In genomic region chr4:117210147-117211074, GRCm38 (mm10) we compare ENCODE assay signal across 8 mouse cellular contexts. TPM values are rescaled to one million over a fixed set of nuclear protein-coding genes. Genes with fewer than 3 reads are reported as not detected.
DNase-seq lines count a peak whose midpoint lies in the region; ATAC-seq and TF ChIP-seq lines count a peak whose summit lies in the region.

No protein-coding gene starts in this region.

- H3K36me3 ChIP-seq in kidney, adult 2 months (ENCODE audit: control insufficient read depth, insufficient read depth, low read length), result no peaks in the 10 kb centered on the region
- H3K36me3 ChIP-seq in liver, embryonic 14.5 days (replicated peaks; ENCODE audit: control insufficient read depth, insufficient read depth, low read depth), result no peaks in the 10 kb centered on the region
- H3K36me3 ChIP-seq in neural tube, embryonic 12.5 days, result no peaks in the 10 kb centered on the region
- no peaks in the 10 kb centered on the region for H3K36me3 ChIP-seq in thymus, adult 2 months (ENCODE audit: control insufficient read depth, insufficient read depth, low read length)

- ATAC-seq in liver, embryonic 14.5 days (ENCODE audit: insufficient read depth), result peak; percentile 84
- ATAC-seq in neural tube, embryonic 12.5 days (ENCODE audit: low FRiP score, low read depth), result peak; percentile 50; the same call in 1 of the 2 replicates

- 3% methylated on average over 20 of the region's 20 CpGs for WGBS in kidney, adult 2 months
- WGBS in liver, embryonic 14.5 days (ENCODE audit: insufficient replicate concordance), result 3% methylated on average over 20 of the region's 20 CpGs
- WGBS in neural tube, embryonic 12.5 days, result 4% methylated on average over 20 of the region's 20 CpGs
- WGBS in thymus, adult 2 months, result 15% methylated on average over 20 of the region's 20 CpGs

- no peaks in the 10 kb centered on the region for H3K27me3 ChIP-seq in kidney, adult 2 months (replicated peaks; ENCODE audit: control insufficient read depth, insufficient read depth, low read length)
- no peaks in the 10 kb centered on the region for H3K27me3 ChIP-seq in liver, embryonic 14.5 days (ENCODE audit: control insufficient read depth, insufficient read depth, low read length)
- H3K27me3 ChIP-seq in neural tube, embryonic 12.5 days (replicated peaks), result no peaks in the 10 kb centered on the region
- H3K27me3 ChIP-seq in thymus, adult 2 months (ENCODE audit: control insufficient read depth, insufficient read depth, low read length), result no peaks in the 10 kb centered on the region

- no peaks in the 10 kb centered on the region for H3K9me3 ChIP-seq in liver, embryonic 14.5 days (ENCODE audit: control insufficient read depth, low read length)
- H3K9me3 ChIP-seq in neural tube, embryonic 12.5 days, result no peaks in the 10 kb centered on the region

- H3K4me2 ChIP-seq in liver, embryonic 14.5 days (ENCODE audit: low read depth), result peak overlapping the region; percentile 18; the same call in 1 of the 2 replicates
- H3K4me2 ChIP-seq in neural tube, embryonic 12.5 days (replicated peaks), result no peak overlapping the region

- no peak for TF ChIP-seq POLR2A in kidney, adult 2 months (IDR thresholded peaks at IDR 0.05; ENCODE audit: low read depth, low read length)
- no peak for TF ChIP-seq POLR2A in thymus, adult 2 months (IDR thresholded peaks at IDR 0.05; ENCODE audit: control insufficient read depth, extremely low read depth, insufficient read depth, low read length, poor library complexity)

- no peaks in the 10 kb centered on the region for H3K4me1 ChIP-seq in kidney, adult 2 months (ENCODE audit: control insufficient read depth, insufficient read depth, low read length)
- H3K4me1 ChIP-seq in liver, embryonic 14.5 days (replicated peaks; ENCODE audit: control insufficient read depth in 2 of 2, insufficient read depth in 2 of 2, low read length in 1 of 2), result no peaks in the 10 kb centered on the region
- no peaks in the 10 kb centered on the region for H3K4me1 ChIP-seq in neural tube, embryonic 12.5 days
- no peaks in the 10 kb centered on the region; the same call in 1 of the 2 replicates for H3K4me1 ChIP-seq in thymus, adult 2 months (replicated peaks; ENCODE audit: control insufficient read depth, insufficient read depth, low read length)

- no peak overlapping the region for H3K9ac ChIP-seq in liver, embryonic 14.5 days (replicated peaks)
- H3K9ac ChIP-seq in neural tube, embryonic 12.5 days, result no peak overlapping the region

- peak; percentile 79 for TF ChIP-seq CTCF in kidney, adult 2 months (conservative IDR thresholded peaks at IDR 0.05; ENCODE audit: insufficient read depth, insufficient read length, low read depth, low read length)
- peak; percentile 83 for TF ChIP-seq CTCF in liver, embryonic 14.5 days (IDR thresholded peaks at IDR 0.05; ENCODE audit: low read depth)
- peak; percentile 79; the same call in 1 of the 2 replicates for TF ChIP-seq CTCF in thymus, adult 2 months (IDR thresholded peaks at IDR 0.05; ENCODE audit: borderline replicate concordance, control insufficient read depth, extremely low read depth, insufficient read depth, low read length, poor library complexity)

- peak; percentile 95 for DNase-seq in 416B (ENCODE audit: low read depth)
- DNase-seq in R1 (ENCODE audit: low read depth, low spot score), result peak; percentile 92
- DNase-seq in cerebellum, postnatal 4 days (ENCODE audit: low spot score in 2 of 2), result peak; percentile 53 to 80
- peak; percentile 52 for DNase-seq in gastrocnemius, postnatal 25 days
- DNase-seq in kidney, adult 2 months, result peak; percentile 90
- DNase-seq in liver, embryonic 14.5 days (ENCODE audit: low read depth in 3 of 3, low spot score in 3 of 3), result peak; percentile 63 to 70 (median 64)
- peak; percentile 84 for DNase-seq in thymus, adult 2 months

- no peak for TF ChIP-seq EP300 in liver, embryonic 14.5 days (IDR thresholded peaks at IDR 0.05; ENCODE audit: low read depth)

- no peak overlapping the region for H3K4me3 ChIP-seq in kidney, adult 2 months (ENCODE audit: insufficient read depth, low read depth, low read length)
- H3K4me3 ChIP-seq in liver, embryonic 14.5 days (ENCODE audit: insufficient read depth in 1 of 2, low read depth in 2 of 2, low read length in 2 of 2), result no peak overlapping the region
- H3K4me3 ChIP-seq in neural tube, embryonic 12.5 days, result no peak overlapping the region
- H3K4me3 ChIP-seq in thymus, adult 2 months (ENCODE audit: control insufficient read depth, insufficient read depth, low read length), result no peak overlapping the region

- no peak overlapping the region for H3K27ac ChIP-seq in kidney, adult 2 months (ENCODE audit: insufficient read depth, low read depth, low read length)
- no peak overlapping the region for H3K27ac ChIP-seq in liver, embryonic 14.5 days
- no peak overlapping the region for H3K27ac ChIP-seq in neural tube, embryonic 12.5 days
- H3K27ac ChIP-seq in thymus, adult 2 months (ENCODE audit: control insufficient read depth, insufficient read depth, low read length), result no peak overlapping the region

RNA-seq across cellular contexts. Expression of gene Kif2c, which starts 28.0 kb away (rescaled TPM):
- under 1 TPM; 0.36 to 0.40 TPM for total RNA-seq in gastrocnemius, postnatal 25 days (2021)
- 0.20 and 0.50 TPM in 2 replicates for polyA plus RNA-seq in kidney, adult 2 months (2012; rRNA removed)
- polyA plus RNA-seq in liver, embryonic 14.5 days (2012; rRNA removed), result 13.2 and 19.4 TPM in 2 replicates
- polyA plus RNA-seq in liver, embryonic 14.5 days (2014; fragmentation: Nextera tagmentation; extraction: Ambion mirVana), result 30.1 and 31.3 TPM in 2 replicates
- polyA plus RNA-seq in neural tube, embryonic 12.5 days (2016; fragmentation: Nextera tagmentation; extraction: Ambion mirVana), result 54.6 and 57.6 TPM in 2 replicates
- 16.5 and 21.8 TPM in 2 replicates for polyA plus RNA-seq in thymus, adult 2 months (2012; rRNA removed)

RNA-seq across cellular contexts. Expression of gene Tmem53, which starts 41.3 kb away (rescaled TPM):
- total RNA-seq in gastrocnemius, postnatal 25 days (2021), result 1 to 10 TPM; 3.4 to 6.6 TPM
- polyA plus RNA-seq in kidney, adult 2 months (2012; rRNA removed), result 88.1 and 93.5 TPM in 2 replicates
- polyA plus RNA-seq in liver, embryonic 14.5 days (2012; rRNA removed), result 2.4 and 3.1 TPM in 2 replicates
- 6.7 and 7.6 TPM in 2 replicates for polyA plus RNA-seq in liver, embryonic 14.5 days (2014; fragmentation: Nextera tagmentation; extraction: Ambion mirVana)
- 7.0 and 8.0 TPM in 2 replicates for polyA plus RNA-seq in neural tube, embryonic 12.5 days (2016; fragmentation: Nextera tagmentation; extraction: Ambion mirVana)
- polyA plus RNA-seq in thymus, adult 2 months (2012; rRNA removed), result 14.5 and 16.1 TPM in 2 replicates

RNA-seq across cellular contexts. Expression of gene Armh1, which starts 41.5 kb away (rescaled TPM):
- not detected for total RNA-seq in gastrocnemius, postnatal 25 days (2021)
- polyA plus RNA-seq in kidney, adult 2 months (2012; rRNA removed), result 0.25 and 0.53 TPM in 2 replicates
- polyA plus RNA-seq in liver, embryonic 14.5 days (2012; rRNA removed), result 0.08 TPM in 1 of 2 replicates, not detected in the other
- not detected in 2 replicates for polyA plus RNA-seq in liver, embryonic 14.5 days (2014; fragmentation: Nextera tagmentation; extraction: Ambion mirVana)
- polyA plus RNA-seq in neural tube, embryonic 12.5 days (2016; fragmentation: Nextera tagmentation; extraction: Ambion mirVana), result 0.28 and 0.85 TPM in 2 replicates
- polyA plus RNA-seq in thymus, adult 2 months (2012; rRNA removed), result 0.44 TPM in 1 of 2 replicates, not detected in the other

RNA-seq across cellular contexts. Expression of gene Rps8, which starts 54.4 kb away (rescaled TPM):
- 100 to 1,000 TPM; 527 to 576 TPM for total RNA-seq in gastrocnemius, postnatal 25 days (2021)
- 372 and 534 TPM in 2 replicates for polyA plus RNA-seq in kidney, adult 2 months (2012; rRNA removed)
- polyA plus RNA-seq in liver, embryonic 14.5 days (2012; rRNA removed), result 908 and 935 TPM in 2 replicates
- 901 and 915 TPM in 2 replicates for polyA plus RNA-seq in liver, embryonic 14.5 days (2014; fragmentation: Nextera tagmentation; extraction: Ambion mirVana)
- 554 and 578 TPM in 2 replicates for polyA plus RNA-seq in neural tube, embryonic 12.5 days (2016; fragmentation: Nextera tagmentation; extraction: Ambion mirVana)
- polyA plus RNA-seq in thymus, adult 2 months (2012; rRNA removed), result 698 and 732 TPM in 2 replicates
